13 mouse cellular contexts compared by ENCODE assay signal in the genomic region with DNA sequence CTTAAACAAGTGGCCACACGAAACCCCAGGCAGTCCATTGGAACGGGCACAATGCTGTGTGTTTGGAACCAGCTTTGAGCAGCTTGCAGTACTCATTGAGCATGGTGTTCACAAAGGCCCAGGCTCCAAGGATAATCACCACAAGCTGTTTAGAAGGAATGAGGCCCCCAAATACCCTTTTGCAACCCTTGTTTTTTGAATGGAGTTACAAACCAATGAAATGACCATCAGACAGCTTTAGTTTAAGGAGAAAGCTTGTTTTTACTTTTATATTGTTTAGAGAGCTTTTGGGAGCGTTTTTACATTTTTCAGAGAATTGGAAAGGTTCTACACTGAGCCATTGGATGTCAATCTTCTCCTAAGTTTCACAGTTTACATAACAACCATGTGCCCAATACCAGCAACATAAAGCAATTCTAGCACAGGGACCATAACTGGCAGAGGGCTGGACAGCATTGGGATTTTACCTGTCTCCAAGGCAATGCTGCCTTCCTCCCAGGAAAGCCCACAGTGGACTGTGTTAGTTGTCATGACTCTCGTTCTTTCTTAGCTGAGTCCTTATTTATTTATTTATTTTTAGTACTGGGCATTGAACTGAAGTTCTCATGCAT.
A peak's percentile ranks its signal among the peaks of the same experiment; 100 is the strongest.
DNase-seq lines count a peak whose midpoint lies in the region; ATAC-seq lines count a peak whose summit lies in the region.
"Had no signal": no experiment of that assay in that cellular context is flagged by ENCODE, and none has a peak within 500 bp of the region (broad histone marks: within the 10 kb centered on the region; RNA-seq: fewer than 3 reads in every experiment).

No protein-coding gene starts in this region.

- H3K27me3 ChIP-seq in neural tube, embryonic 12.5 days (replicated peaks): no peaks in the 10 kb centered on the region
- no peaks in the 10 kb centered on the region; the same call in 1 of the 2 replicates for H3K27me3 ChIP-seq in neural tube, embryonic 15.5 days (replicated peaks)
- H3K27me3 ChIP-seq in forebrain, embryonic 13.5 days: peaks cover 43% of the 10 kb centered on the region
- H3K27me3 ChIP-seq in midbrain, embryonic 12.5 days: no peaks in the 10 kb centered on the region; the same call in 1 of the 2 replicates
- H3K27me3 ChIP-seq: liver, embryonic 13.5 days had no signal

- 34% methylated on average over 4 of the region's 4 CpGs for WGBS in neural tube, embryonic 12.5 days
- WGBS in neural tube, embryonic 15.5 days: 24% methylated on average over 4 of the region's 4 CpGs
- 9% methylated on average over 4 of the region's 4 CpGs for WGBS in forebrain, embryonic 13.5 days
- 30% methylated on average over 4 of the region's 4 CpGs for WGBS in midbrain, embryonic 12.5 days

- 0 out of 2 replicates have a peak overlapping the region, but pooled peaks have one; percentile 14 for H3K4me2 ChIP-seq in neural tube, embryonic 12.5 days (replicated peaks)
- no peak overlapping the region for H3K4me2 ChIP-seq in neural tube, embryonic 15.5 days
- peak overlapping the region; percentile 18 for H3K4me2 ChIP-seq in forebrain, embryonic 13.5 days
- H3K4me2 ChIP-seq in midbrain, embryonic 12.5 days (replicated peaks): no peak overlapping the region
- H3K4me2 ChIP-seq: heart, embryonic 11.5 days; liver, embryonic 13.5 days had no signal

- no peaks in the 10 kb centered on the region for H3K9me3 ChIP-seq in neural tube, embryonic 12.5 days
- no peaks in the 10 kb centered on the region for H3K9me3 ChIP-seq in neural tube, embryonic 15.5 days (replicated peaks)
- no peaks in the 10 kb centered on the region for H3K9me3 ChIP-seq in forebrain, embryonic 13.5 days (replicated peaks)
- no peaks in the 10 kb centered on the region for H3K9me3 ChIP-seq in midbrain, embryonic 12.5 days
- H3K9me3 ChIP-seq: liver, embryonic 13.5 days had no signal

- no peak overlapping the region for H3K9ac ChIP-seq in neural tube, embryonic 12.5 days
- no peak overlapping the region for H3K9ac ChIP-seq in neural tube, embryonic 15.5 days (replicated peaks)
- H3K9ac ChIP-seq in forebrain, embryonic 13.5 days: no peak overlapping the region
- no peak overlapping the region for H3K9ac ChIP-seq in midbrain, embryonic 12.5 days (replicated peaks)
- H3K9ac ChIP-seq: liver, embryonic 13.5 days had no signal

- H3K36me3 ChIP-seq in neural tube, embryonic 12.5 days: no peaks in the 10 kb centered on the region
- no peaks in the 10 kb centered on the region for H3K36me3 ChIP-seq in neural tube, embryonic 15.5 days
- H3K36me3 ChIP-seq in forebrain, embryonic 13.5 days (ENCODE audit: poor library complexity, severe bottlenecking): no peaks in the 10 kb centered on the region
- no peaks in the 10 kb centered on the region for H3K36me3 ChIP-seq in midbrain, embryonic 12.5 days
- H3K36me3 ChIP-seq: liver, embryonic 13.5 days had no signal

- no peak for DNase-seq in frontal cortex, postnatal 25 days (ENCODE audit: low spot score in 2 of 2)
- no peak for DNase-seq in lung, postnatal 10 days
- DNase-seq in cerebellum, adult 9-10 months: no peak
- DNase-seq: gastrocnemius, adult 2 months; kidney, adult 8-10 months; liver, embryonic 13.5 days; right cerebral cortex, adult 18-20 months; thymus, postnatal 14 days had no signal

- ATAC-seq in neural tube, embryonic 12.5 days (ENCODE audit: low FRiP score, low read depth): peak; percentile 83
- no peak for ATAC-seq in neural tube, embryonic 15.5 days (ENCODE audit: low FRiP score)
- ATAC-seq in forebrain, embryonic 13.5 days: peak; percentile 93
- ATAC-seq in midbrain, embryonic 12.5 days (ENCODE audit: low FRiP score, low read depth): peak; percentile 85

- no peak overlapping the region for H3K27ac ChIP-seq in neural tube, embryonic 12.5 days
- no peak overlapping the region for H3K27ac ChIP-seq in neural tube, embryonic 15.5 days (replicated peaks)
- H3K27ac ChIP-seq in forebrain, embryonic 13.5 days: peak overlapping the region; percentile 67
- no peak overlapping the region for H3K27ac ChIP-seq in midbrain, embryonic 12.5 days (replicated peaks)
- H3K27ac ChIP-seq: gastrocnemius, adult 2 months; liver, embryonic 13.5 days had no signal

- no peak overlapping the region for H3K4me3 ChIP-seq in neural tube, embryonic 12.5 days
- no peak overlapping the region for H3K4me3 ChIP-seq in neural tube, embryonic 15.5 days (replicated peaks)
- no peak overlapping the region for H3K4me3 ChIP-seq in forebrain, embryonic 13.5 days
- H3K4me3 ChIP-seq in midbrain, embryonic 12.5 days: no peak overlapping the region
- H3K4me3 ChIP-seq: gastrocnemius, adult 2 months; liver, embryonic 13.5 days had no signal

- peaks cover 7% of the 10 kb centered on the region; the same call in 1 of the 2 replicates for H3K4me1 ChIP-seq in neural tube, embryonic 12.5 days
- H3K4me1 ChIP-seq in neural tube, embryonic 15.5 days: peaks cover 14% of the 10 kb centered on the region; the same call in 1 of the 2 replicates
- H3K4me1 ChIP-seq in forebrain, embryonic 13.5 days: peaks cover 29% of the 10 kb centered on the region
- peaks cover 19% of the 10 kb centered on the region for H3K4me1 ChIP-seq in midbrain, embryonic 12.5 days
- H3K4me1 ChIP-seq: liver, embryonic 13.5 days had no signal

Comparison
In these comparisons a context has a peak if more than half of its experiments do, and no peak if none do; other contexts are left out.
1. H3K4me2 ChIP-seq: peak in neural tube, embryonic 12.5 days (single experiment) and forebrain, embryonic 13.5 days (single experiment); none in neural tube, embryonic 15.5 days (single experiment) and midbrain, embryonic 12.5 days (single experiment).